Mouse (Mus musculus) embryo, embryonic 10 days (tissue): ENCODE results near the gene Grin2a.

Experiments
- DNase-seq: peaks from one replicate; pipeline ENCODE4 v3.0.0-alpha.2; 2015; ENCODE audit warnings: low spot score

The Grin2a gene

GRCm38 (mm10) chr16:9751045-9751569 lies 244.3 kb downstream of the Grin2a start:
- DNase-seq = no peak

GRCm38 (mm10) chr16:9749661-9750060 lies 245.7 kb downstream of the Grin2a start:
- DNase-seq = no peak

GRCm38 (mm10) chr16:9742443-9742842 lies 252.9 kb downstream of the Grin2a start:
- no peak for DNase-seq

GRCm38 (mm10) chr16:9738679-9739078 lies 256.7 kb downstream of the Grin2a start:
- DNase-seq = no peak

- peak; percentile 49 for DNase-seq
Observed at GRCm38 (mm10) chr16:9737131-9737530, 258.2 kb downstream of the Grin2a start.

GRCm38 (mm10) chr16:9735365-9736080 lies 259.8 kb downstream of the Grin2a start:
- DNase-seq = no peak

GRCm38 (mm10) chr16:9727603-9728002 lies 267.8 kb downstream of the Grin2a start:
- no peak for DNase-seq

GRCm38 (mm10) chr16:9725578-9726113 lies 269.7 kb downstream of the Grin2a start:
- no peak for DNase-seq

- DNase-seq = no peak
Observed at GRCm38 (mm10) chr16:9711398-9711797, 284.0 kb downstream of the Grin2a start.

GRCm38 (mm10) chr16:9709921-9710320 lies 285.4 kb downstream of the Grin2a start:
- DNase-seq = no peak

- DNase-seq = no peak
Observed at GRCm38 (mm10) chr16:9697141-9697540, 298.2 kb downstream of the Grin2a start.

- no peak for DNase-seq
Observed at GRCm38 (mm10) chr16:9694081-9694480, 301.3 kb downstream of the Grin2a start.

GRCm38 (mm10) chr16:9688523-9689140 lies 306.7 kb downstream of the Grin2a start:
- DNase-seq = no peak

GRCm38 (mm10) chr16:9680572-9680971 lies 314.8 kb downstream of the Grin2a start:
- DNase-seq = no peak

GRCm38 (mm10) chr16:9679994-9680393 lies 315.4 kb downstream of the Grin2a start:
- DNase-seq = peak; percentile 19

GRCm38 (mm10) chr16:9678750-9679149 lies 316.6 kb downstream of the Grin2a start:
- DNase-seq = no peak

- DNase-seq = peak; percentile 24
Observed at GRCm38 (mm10) chr16:9672390-9672789, 323.0 kb downstream of the Grin2a start.

GRCm38 (mm10) chr16:9671222-9671621 lies 324.1 kb downstream of the Grin2a start:
- DNase-seq = no peak

GRCm38 (mm10) chr16:9670750-9671161 lies 324.6 kb downstream of the Grin2a start:
- no peak for DNase-seq

GRCm38 (mm10) chr16:9665896-9666295 lies 329.5 kb downstream of the Grin2a start:
- DNase-seq = no peak

GRCm38 (mm10) chr16:9664060-9664459 lies 331.3 kb downstream of the Grin2a start:
- DNase-seq = no peak

- DNase-seq = no peak
Observed at GRCm38 (mm10) chr16:9663508-9663907, 331.9 kb downstream of the Grin2a start.
